Mouse (Mus musculus) spleen, adult 2 months (tissue): ENCODE results near the gene Dnajb4.

Experiments
- CTCF ChIP-seq: fragments of 200-500 bp; IDR thresholded peaks from 2 replicates; pipeline ENCODE4 v1.5.1; 2011; ENCODE audit warnings: mild to moderate bottlenecking, inconsistent platforms; ENCODE audit not compliant: insufficient read depth, insufficient read length, insufficient replicate concordance; ENCODE audit errors: extremely low read depth
- POLR2A ChIP-seq: fragments of 200-500 bp; IDR thresholded peaks from 2 replicates; pipeline ENCODE4 v1.6.1; 2011; ENCODE audit warnings: low read depth, low read length, inconsistent platforms

DNA sequence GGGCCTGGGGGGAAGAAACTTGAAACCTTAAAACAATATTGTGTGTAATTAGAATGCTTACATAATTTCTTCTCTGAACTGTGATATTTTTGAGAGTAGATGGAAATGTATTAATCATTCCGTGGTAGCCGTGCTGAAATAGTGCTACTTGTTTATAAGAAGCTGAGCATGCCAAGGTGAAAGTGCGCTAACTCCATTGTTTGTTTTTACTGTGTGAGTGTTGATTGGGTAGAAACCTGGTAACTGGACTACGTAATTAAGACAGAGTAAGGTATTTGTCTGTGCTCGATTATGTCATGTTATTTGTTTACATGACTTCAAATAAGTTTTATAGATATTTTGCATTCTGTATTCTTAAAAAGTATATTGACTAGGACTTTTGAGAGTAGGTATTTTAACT, 19.2 kb upstream of the Dnajb4 start:
- TF ChIP-seq CTCF (no peak), POLR2A (no peak)
